Mouse (Mus musculus) hindbrain, postnatal 0 days (tissue): ENCODE data around the gene Pld3. TPM values are rescaled to one million over a fixed set of nuclear protein-coding genes. Genes with fewer than 3 reads are reported as not detected.
"Not testable (repeated sequence)": the region's sequence is repeated elsewhere in the genome, so short reads cannot be mapped to it uniquely, and the experiment has no call there.

ENCODE experiments used
- ATAC-seq: fragments of 200-750 bp; cut with Nextera tagmentation; 2 replicates; pipeline ENCODE4 v1.8.0; 2017; ENCODE audit warnings: mild to moderate bottlenecking, moderate TSS enrichment, moderate library complexity
- DNase-seq: peaks from one replicate; pipeline ENCODE4 v3.0.0-alpha.2; 2015; ENCODE audit warnings: low spot score
- H3K27ac ChIP-seq: fragments of 300-500 bp; sonication (generic); 2 replicates; pipeline ENCODE4 v1.5.1; 2014; ENCODE audit warnings: mild to moderate bottlenecking
- H3K27me3 ChIP-seq: fragments of 300-500 bp; sonication (generic); 2 replicates; pipeline ENCODE4 v1.6.1; 2014; ENCODE audit warnings: low read length, mixed read lengths; ENCODE audit not compliant: insufficient read depth
- H3K36me3 ChIP-seq: fragments of 300-500 bp; sonication (generic); 2 replicates; pipeline ENCODE4 v1.6.1; 2014; ENCODE audit warnings: low read length, mixed read lengths; ENCODE audit not compliant: insufficient read depth
- H3K4me1 ChIP-seq: fragments of 300-500 bp; sonication (generic); 2 replicates; pipeline ENCODE4 v1.6.1; 2014; ENCODE audit warnings: antibody characterized with exemption, low read length, mixed read lengths; ENCODE audit not compliant: insufficient read depth
- H3K4me2 ChIP-seq: fragments of 300-500 bp; sonication (generic); 2 replicates; pipeline ENCODE4 v1.6.1; 2014; ENCODE audit warnings: low read depth, mild to moderate bottlenecking, low read length, moderate library complexity, mixed read lengths
- H3K4me3 ChIP-seq: fragments of 300-500 bp; sonication (generic); 2 replicates; pipeline ENCODE4 v1.5.1; 2014; ENCODE audit warnings: low read length
- H3K9ac ChIP-seq: fragments of 300-500 bp; sonication (generic); replicated peaks from 2 replicates; pipeline ENCODE4 v1.6.1; 2014; ENCODE audit warnings: mild to moderate bottlenecking, low read length, moderate library complexity, mixed read lengths
- H3K9me3 ChIP-seq: fragments of 300-500 bp; sonication (generic); 2 replicates; pipeline ENCODE4 v1.6.1; 2016; ENCODE audit warnings: low read length, mixed read lengths
- CTCF ChIP-seq: IDR thresholded peaks from 2 replicates; pipeline ENCODE4 v1.5.1; 2016; ENCODE audit warnings: antibody characterized with exemption, control low read depth, low read depth
- WGBS: fragments of 180-500 bp; shearing (Covaris S2); extraction: QIAGEN DNeasy Blood & Tissue Kit; methylation state at CpG from one replicate; pipeline ENCODE4 v1.1.7; 2014; 5-methylcytosine and 5-hydroxymethylcytosine counted together
- polyA plus RNA-seq: library from polyadenylated mRNA; unstranded; fragments of >200 nt; fragmentation: Nextera tagmentation; extraction: Ambion mirVana; gene quantifications from 2 replicates; pipeline ENCODE4 v1.2.1, GENCODE M21; 2015
- total RNA-seq: library from RNA; depleted of rRNA; stranded (reverse); fragments of >200 nt; gene quantifications from 2 replicates; pipeline ENCODE4 v1.2.3, GENCODE M21; 2014

Gene Pld3
- total and polyA plus RNA-seq, 2 experiments from 2014 or later = 287 to 307 TPM

DNA sequence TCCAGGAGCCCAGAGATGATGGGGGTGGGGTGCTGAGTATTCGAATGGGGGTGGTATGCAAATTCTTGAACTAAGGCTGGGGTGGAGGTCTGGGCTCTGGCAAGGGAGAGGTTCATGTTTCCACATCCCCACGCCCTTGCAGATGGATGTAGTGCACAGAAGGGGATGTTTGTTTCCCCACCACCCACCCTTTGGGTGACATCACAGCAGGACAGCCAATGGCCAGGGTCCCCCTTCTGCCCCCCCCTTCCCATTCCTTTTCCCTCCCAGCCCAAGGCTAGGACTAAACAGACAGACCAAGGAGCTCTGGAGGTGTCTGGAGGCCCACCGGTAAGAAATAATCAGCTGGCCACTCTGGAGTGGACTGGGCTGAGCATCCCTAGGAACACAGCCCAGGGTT, 54.0 kb downstream of the Pld3 start, which contains the start of gene Prx:
Gene Prx (plus strand): TSS at position 289 of the 400 bp plus-strand sequence.
- H3K27me3 ChIP-seq = no peaks in the 10 kb centered on the region
- no peak for ATAC-seq
- no peak within 1 kb of the TSS for H3K4me2 ChIP-seq
- H3K36me3 ChIP-seq = no peaks in the 10 kb centered on the region
- H3K4me1 ChIP-seq = no peaks in the 10 kb centered on the region
- no peak within 1 kb of the TSS for H3K9ac ChIP-seq
- no peak for DNase-seq
- WGBS = 62% methylated on average over 3 of the region's 3 CpGs
- H3K27ac ChIP-seq = no peak within 1 kb of the TSS
- no peak within 1 kb of the TSS for H3K4me3 ChIP-seq
- no peak for TF ChIP-seq CTCF
- H3K9me3 ChIP-seq = no peaks in the 10 kb centered on the region

DNA sequence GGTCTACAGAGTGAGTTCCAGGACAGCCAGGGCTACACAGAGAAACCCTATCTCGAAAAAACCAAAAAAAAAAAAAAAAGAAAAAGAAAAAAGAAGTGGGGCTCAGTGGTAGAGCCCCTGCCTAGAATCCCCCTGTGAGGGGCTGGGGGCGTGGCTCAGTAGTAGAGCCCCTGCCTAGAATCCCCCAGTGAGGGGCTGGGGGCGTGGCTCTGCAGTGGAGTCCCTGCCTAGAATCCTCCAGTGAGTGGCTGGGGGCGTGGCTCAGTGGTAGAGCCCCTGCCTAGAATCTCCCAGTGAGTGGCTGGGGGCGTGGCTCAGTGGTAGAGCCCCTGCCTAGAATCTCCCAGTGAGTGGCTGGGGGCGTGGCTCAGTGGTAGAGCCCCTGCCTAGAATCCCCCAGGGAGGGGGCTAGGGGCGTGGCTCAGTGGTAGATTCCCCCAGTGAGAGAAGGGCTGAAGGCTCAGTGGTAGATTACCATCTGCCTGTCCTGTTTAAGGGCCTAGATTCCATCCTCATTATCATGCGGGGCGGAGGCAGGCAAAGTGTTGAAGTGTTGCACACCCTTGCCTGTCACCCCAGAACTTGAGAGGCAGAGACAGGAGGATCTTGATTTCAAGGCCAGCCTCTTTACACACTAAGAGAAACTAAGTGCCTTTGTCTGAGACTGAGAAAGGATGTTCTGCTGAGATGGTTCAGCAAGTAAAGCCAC, 58.2 kb downstream of the Pld3 start:
- not testable (repeated sequence) for ATAC-seq, H3K27me3 ChIP-seq, H3K4me2 ChIP-seq, H3K27ac ChIP-seq, DNase-seq, H3K4me1 ChIP-seq, H3K9me3 ChIP-seq, H3K4me3 ChIP-seq, H3K9ac ChIP-seq, H3K36me3 ChIP-seq
- WGBS = 90% methylated on average over 8 of the region's 9 CpGs

GRCm38 (mm10) chr7:27493450-27493849, 59.6 kb downstream of the Pld3 start:
- Histone ChIP-seq H3K27ac (no peak overlapping the region), H3K27me3 (no peaks in the 10 kb centered on the region), H3K4me3 (no peak overlapping the region), H3K9ac (no peak overlapping the region), H3K9me3 (no peaks in the 10 kb centered on the region), H3K36me3 (no peaks in the 10 kb centered on the region), H3K4me2 (no peak overlapping the region), H3K4me1 (no peaks in the 10 kb centered on the region)
- DNase-seq (no peak), ATAC-seq (no peak)
- WGBS = 83% methylated on average over 5 of the region's 5 CpGs
- TF ChIP-seq CTCF = no peak

DNA sequence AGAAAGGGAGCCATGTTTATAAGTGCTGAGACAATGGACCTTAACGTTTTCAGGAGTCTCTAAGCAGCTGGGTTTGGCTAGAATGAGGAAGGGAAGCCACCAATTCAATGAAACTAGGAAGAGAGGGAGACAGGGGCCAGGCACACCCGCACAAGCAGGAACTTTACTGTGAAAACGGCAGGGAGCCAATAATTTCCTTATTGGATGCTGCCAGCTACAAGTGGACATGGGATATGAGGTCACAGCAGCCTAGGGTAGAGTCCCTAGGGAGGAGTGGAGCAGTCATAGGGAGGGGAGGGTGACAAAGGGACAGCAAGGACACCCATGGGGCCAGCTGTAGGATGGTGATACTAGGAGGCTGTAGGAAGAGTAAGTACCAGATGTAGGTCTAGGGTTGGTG, 60.0 kb downstream of the Pld3 start:
- H3K36me3 ChIP-seq = no peaks in the 10 kb centered on the region
- H3K4me3 ChIP-seq = no peak overlapping the region
- ATAC-seq (no peak), DNase-seq (no peak)
- no peak for TF ChIP-seq CTCF
- no peak overlapping the region for H3K4me2 ChIP-seq
- H3K27me3 ChIP-seq = no peaks in the 10 kb centered on the region
- 65% methylated on average over 3 of the region's 3 CpGs for WGBS
- no peaks in the 10 kb centered on the region for H3K9me3 ChIP-seq
- no peak overlapping the region for H3K27ac ChIP-seq
- no peaks in the 10 kb centered on the region for H3K4me1 ChIP-seq
- no peak overlapping the region for H3K9ac ChIP-seq

DNA sequence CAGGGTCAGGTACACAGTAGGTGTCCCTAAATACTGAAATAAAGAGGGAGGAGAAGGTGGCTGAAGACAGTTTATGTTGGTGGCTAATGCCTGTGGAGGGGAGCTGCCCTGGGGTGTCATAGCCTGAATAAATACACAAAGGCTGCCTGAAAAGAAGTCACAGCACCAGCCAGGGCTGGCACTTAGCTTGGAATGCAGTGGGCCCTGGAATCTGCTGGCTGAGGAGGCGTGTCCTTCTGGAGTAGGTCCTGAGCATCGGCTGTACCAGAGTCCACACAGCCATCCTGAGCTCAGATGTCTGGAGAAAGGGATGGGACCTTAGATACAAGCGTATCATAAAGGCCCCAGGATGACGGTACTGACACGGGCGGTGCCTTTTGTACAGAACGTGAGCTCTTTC, 61.2 kb downstream of the Pld3 start:
- no peaks in the 10 kb centered on the region for H3K9me3 ChIP-seq
- no peak overlapping the region for H3K4me2 ChIP-seq
- 71% methylated on average over 7 of the region's 7 CpGs for WGBS
- H3K27me3 ChIP-seq = no peaks in the 10 kb centered on the region
- H3K4me1 ChIP-seq = no peaks in the 10 kb centered on the region; the same call in 1 of the 2 replicates
- no peak for DNase-seq
- no peak for TF ChIP-seq CTCF
- H3K36me3 ChIP-seq = no peaks in the 10 kb centered on the region
- no peak overlapping the region for H3K27ac ChIP-seq
- ATAC-seq = no peak
- no peak overlapping the region for H3K4me3 ChIP-seq
- H3K9ac ChIP-seq = no peak overlapping the region

DNA sequence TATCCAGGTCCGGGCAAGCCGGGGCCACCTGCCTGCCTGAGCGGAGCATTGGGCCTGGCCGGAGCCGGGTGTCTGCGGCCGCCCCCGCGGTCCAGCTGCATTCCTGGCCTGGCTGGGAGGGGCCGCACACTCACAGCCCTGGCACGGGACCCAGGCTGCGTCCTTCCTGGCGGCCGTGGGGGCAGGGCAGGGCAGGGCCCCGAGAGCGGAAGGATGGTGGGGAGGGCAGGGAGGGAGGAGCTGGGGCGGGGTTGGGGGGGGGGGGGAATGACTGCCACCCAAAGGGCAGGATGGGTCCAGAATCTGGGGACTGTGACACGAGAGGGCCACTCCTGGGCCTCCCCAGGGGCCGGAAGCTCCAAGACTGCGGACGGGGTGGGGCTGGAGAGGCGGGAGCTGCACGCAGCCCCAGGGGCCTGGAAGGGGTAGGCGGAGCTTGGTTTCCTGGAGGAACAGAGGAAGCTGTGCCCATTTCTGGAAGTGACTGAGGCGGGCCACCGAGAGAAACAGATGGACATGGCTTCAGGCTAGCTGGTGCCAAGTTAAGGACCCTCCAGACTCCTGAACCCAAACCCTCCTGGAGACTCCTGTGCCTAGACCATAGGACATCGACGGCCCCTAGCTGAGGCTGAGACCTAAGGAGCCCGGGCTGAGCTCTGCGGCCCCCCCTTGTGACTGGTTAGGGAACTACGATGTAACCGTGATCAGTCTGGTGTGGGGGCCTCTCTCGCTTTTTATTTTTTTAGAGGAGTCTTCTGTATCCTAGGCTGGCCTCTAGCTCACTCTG, 62.3 kb downstream of the Pld3 start:
- peak; percentile 22; the same call in 1 of the 2 replicates for ATAC-seq
- H3K4me1 ChIP-seq = no peaks in the 10 kb centered on the region; the same call in 1 of the 2 replicates
- H3K9me3 ChIP-seq = no peaks in the 10 kb centered on the region
- H3K27ac ChIP-seq = peak overlapping the region; percentile 42
- peak overlapping the region; percentile 51 for H3K4me2 ChIP-seq
- peak overlapping the region; percentile 30; the same call in 1 of the 2 replicates for H3K9ac ChIP-seq
- WGBS = 4% methylated on average over 30 of the region's 33 CpGs
- H3K27me3 ChIP-seq = no peaks in the 10 kb centered on the region
- DNase-seq = peak; percentile 67
- TF ChIP-seq CTCF = peak; percentile 57
- H3K4me3 ChIP-seq = peak overlapping the region; percentile 23
- H3K36me3 ChIP-seq = no peaks in the 10 kb centered on the region

DNA sequence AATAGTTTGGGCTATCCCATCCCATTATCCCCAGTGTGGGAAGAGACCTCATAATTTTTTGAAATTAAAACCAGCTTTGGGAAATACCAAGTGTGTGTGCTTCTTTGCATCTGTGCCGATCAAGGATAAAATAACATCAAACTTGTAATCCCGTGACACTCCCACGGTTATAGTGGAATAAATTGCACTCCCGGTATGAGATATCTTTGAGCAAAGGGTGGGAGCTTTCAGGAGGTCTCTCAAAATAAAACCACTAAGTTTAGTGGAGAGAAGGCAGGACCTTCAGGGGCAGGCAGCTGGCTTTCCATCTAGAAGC, 62.8 kb downstream of the Pld3 start:
- H3K4me1 ChIP-seq = no peaks in the 10 kb centered on the region; the same call in 1 of the 2 replicates
- H3K4me2 ChIP-seq = peak overlapping the region; percentile 51
- ATAC-seq = no peak
- 51% methylated on average over 4 of the region's 4 CpGs for WGBS
- TF ChIP-seq CTCF = no peak
- H3K9me3 ChIP-seq = no peaks in the 10 kb centered on the region
- H3K27ac ChIP-seq = peak overlapping the region; percentile 42
- H3K9ac ChIP-seq = peak overlapping the region; percentile 30; the same call in 1 of the 2 replicates
- no peaks in the 10 kb centered on the region for H3K36me3 ChIP-seq
- H3K4me3 ChIP-seq = peak overlapping the region; percentile 23
- DNase-seq = no peak
- H3K27me3 ChIP-seq = no peaks in the 10 kb centered on the region
